Mouse (Mus musculus) embryonic fibroblast, embryonic 13.5 days (primary cell): ENCODE results near the gene Actg1. TPM values are rescaled to one million over a fixed set of nuclear protein-coding genes. Genes with fewer than 3 reads are reported as not detected.
A peak's percentile ranks its signal among the peaks of the same experiment; 100 is the strongest.

ENCODE experiments used
- H3K27ac ChIP-seq: 2 replicates; pipeline ENCODE4 v1.5.1; 2012; ENCODE audit warnings: low read length, control low read depth, inconsistent platforms; ENCODE audit not compliant: insufficient read depth
- H3K4me1 ChIP-seq: 2 replicates; pipeline ENCODE4 v1.6.1; 2011; ENCODE audit warnings: low read length; ENCODE audit not compliant: control insufficient read depth, insufficient read depth
- H3K4me3 ChIP-seq: 2 replicates; pipeline ENCODE4 v1.5.1; 2011; ENCODE audit warnings: mild to moderate bottlenecking, control low read depth, low read length; ENCODE audit not compliant: insufficient read depth
- CTCF ChIP-seq: IDR thresholded peaks from 2 replicates; pipeline ENCODE4 v1.5.1; 2011; ENCODE audit warnings: mild to moderate bottlenecking, control low read depth, low read length, moderate library complexity, borderline replicate concordance; ENCODE audit not compliant: insufficient read depth
- POLR2A ChIP-seq: IDR thresholded peaks from 2 replicates; pipeline ENCODE4 v1.6.1; 2011; ENCODE audit warnings: low read depth, mild to moderate bottlenecking, control low read depth, low read length, moderate library complexity
- polyA plus RNA-seq: library from polyadenylated mRNA; stranded (reverse); fragments of >200 nt; gene quantifications from 2 replicates; pipeline ENCODE4 v1.2.4, GENCODE M21; 2011; ENCODE audit warnings: low read depth; ENCODE audit not compliant: missing spikeins, insufficient read length

Actg1 gene
- polyA plus RNA-seq, 1 experiment = 5,586 TPM

- TF ChIP-seq CTCF (no peak), POLR2A (no peak)
- peaks cover 3% of the 10 kb centered on the region; the same call in 1 of the 2 replicates for H3K4me1 ChIP-seq
- H3K4me3 ChIP-seq = peak overlapping the region; percentile 63
- H3K27ac ChIP-seq = no peak overlapping the region
These were observed 42.6 kb downstream of the Actg1 start for GRCm38 (mm10) chr11:120305535-120306365.

- TF ChIP-seq POLR2A (no peak), CTCF (peak; percentile 44; the same call in 1 of the 2 replicates)
- H3K4me3 ChIP-seq = peak overlapping the region; percentile 63
- peaks cover 3% of the 10 kb centered on the region; the same call in 1 of the 2 replicates for H3K4me1 ChIP-seq
- H3K27ac ChIP-seq = no peak overlapping the region
These were observed 43.3 kb downstream of the Actg1 start for GRCm38 (mm10) chr11:120304886-120305534.

- Histone ChIP-seq H3K4me1 (peaks cover 3% of the 10 kb centered on the region; the same call in 1 of the 2 replicates), H3K27ac (no peak overlapping the region), H3K4me3 (no peak overlapping the region)
- no peak for TF ChIP-seq CTCF
- no peak for TF ChIP-seq POLR2A
These were observed 44.0 kb downstream of the Actg1 start for GRCm38 (mm10) chr11:120304350-120304694.

- Histone ChIP-seq H3K27ac (no peak overlapping the region), H3K4me3 (no peak overlapping the region), H3K4me1 (peaks cover 3% of the 10 kb centered on the region; the same call in 1 of the 2 replicates)
- no peak for TF ChIP-seq POLR2A
These were observed 44.6 kb downstream of the Actg1 start for GRCm38 (mm10) chr11:120303559-120304349.

GRCm38 (mm10) chr11:120303119-120303518 lies 45.2 kb downstream of the Actg1 start:
- H3K4me3 ChIP-seq = no peak overlapping the region
- H3K4me1 ChIP-seq = peaks cover 3% of the 10 kb centered on the region; the same call in 1 of the 2 replicates

GRCm38 (mm10) chr11:120299484-120299883 lies 48.9 kb downstream of the Actg1 start:
- Histone ChIP-seq H3K4me1 (no peaks in the 10 kb centered on the region), H3K4me3 (no peak overlapping the region), H3K27ac (no peak overlapping the region)
- TF ChIP-seq POLR2A = no peak
- TF ChIP-seq CTCF = no peak

More at GRCm38 (mm10) chr11:120303119-120303518, 45.2 kb downstream of the Actg1 start:
- no peak for TF ChIP-seq POLR2A
- no peak overlapping the region for H3K27ac ChIP-seq

- TF ChIP-seq CTCF (no peak), POLR2A (no peak)
- H3K4me3 ChIP-seq = no peak overlapping the region
- H3K27ac ChIP-seq = no peak overlapping the region
- H3K4me1 ChIP-seq = no peaks in the 10 kb centered on the region
These were observed 49.8 kb downstream of the Actg1 start for GRCm38 (mm10) chr11:120298441-120299141.

- TF ChIP-seq CTCF (no peak), POLR2A (no peak)
- Histone ChIP-seq H3K4me1 (no peaks in the 10 kb centered on the region), H3K4me3 (no peak overlapping the region), H3K27ac (no peak overlapping the region)
These were observed 50.6 kb downstream of the Actg1 start for GRCm38 (mm10) chr11:120297767-120298166.

- TF ChIP-seq POLR2A (no peak), CTCF (no peak)
- Histone ChIP-seq H3K27ac (no peak overlapping the region), H3K4me3 (no peak overlapping the region), H3K4me1 (no peaks in the 10 kb centered on the region)
These were observed 51.8 kb downstream of the Actg1 start for GRCm38 (mm10) chr11:120296305-120297144.

Other genes with a start within 250 kb of the Actg1 start
- gene Tepsin, start 249.8 kb downstream of the Actg1 start, polyA plus RNA-seq = 12.2 and 13.1 TPM in 2 replicates
- 18.0 and 20.3 TPM in 2 replicates for gene Ndufaf8, start 249.6 kb downstream of the Actg1 start, polyA plus RNA-seq
- gene Slc38a10, start 197.2 kb downstream of the Actg1 start, polyA plus RNA-seq = 107 and 113 TPM in 2 replicates
- 17.9 and 18.6 TPM in 2 replicates for gene Bahcc1, start 115.6 kb downstream of the Actg1 start, polyA plus RNA-seq
- gene Fscn2, start 13.0 kb upstream of the Actg1 start, polyA plus RNA-seq = not detected in 2 replicates
- 8.5 and 10.9 TPM in 2 replicates for gene Faap100, start 30.2 kb upstream of the Actg1 start, polyA plus RNA-seq
- gene Nploc4, start 89.2 kb upstream of the Actg1 start, polyA plus RNA-seq = 76.1 and 81.6 TPM in 2 replicates
- not detected in 2 replicates for gene Tspan10, start 94.1 kb upstream of the Actg1 start, polyA plus RNA-seq
- not detected in 2 replicates for gene Pde6g, start 105.0 kb upstream of the Actg1 start, polyA plus RNA-seq
- 5.6 TPM in 2 replicates for gene Oxld1, start 109.5 kb upstream of the Actg1 start, polyA plus RNA-seq
- 18.9 and 27.3 TPM in 2 replicates for gene Ccdc137, start 109.6 kb upstream of the Actg1 start, polyA plus RNA-seq
- 24.0 and 30.7 TPM in 2 replicates for gene Arl16, start 119.1 kb upstream of the Actg1 start, polyA plus RNA-seq
- gene Mrpl12, start 136.1 kb upstream of the Actg1 start, polyA plus RNA-seq = 51.1 and 58.0 TPM in 2 replicates
- 22.0 and 22.4 TPM in 2 replicates for gene Slc25a10, start 143.3 kb upstream of the Actg1 start, polyA plus RNA-seq
- not detected in 2 replicates for gene Gcgr, start 182.2 kb upstream of the Actg1 start, polyA plus RNA-seq
- gene Mcrip1, start 201.2 kb upstream of the Actg1 start, polyA plus RNA-seq = 65.4 and 90.1 TPM in 2 replicates
- gene Ppp1r27, start 202.6 kb upstream of the Actg1 start, polyA plus RNA-seq = not detected in 2 replicates
- gene P4hb, start 224.7 kb upstream of the Actg1 start, polyA plus RNA-seq = 846 and 907 TPM in 2 replicates
- 500 and 534 TPM in 2 replicates for gene Arhgdia, start 233.1 kb upstream of the Actg1 start, polyA plus RNA-seq
- 112 and 150 TPM in 2 replicates for gene Alyref, start 249.8 kb upstream of the Actg1 start, polyA plus RNA-seq
- 78.0 and 87.2 TPM in 2 replicates for gene Anapc11, start 249.9 kb upstream of the Actg1 start, polyA plus RNA-seq